Mouse (Mus musculus) heart, adult 18-20 months (tissue): ENCODE results near the gene Gm28048. TPM values are rescaled to one million over a fixed set of nuclear protein-coding genes. Genes with fewer than 3 reads are reported as not detected.
A peak's percentile ranks its signal among the peaks of the same experiment; 100 is the strongest.

Experiments
- DNase-seq, 2 experiments: peaks; one replicate each; pipeline ENCODE4 v3.0.0; 2021 to 2022; ENCODE audit warnings: mixed read lengths in 1 of 2
- total RNA-seq, 2 experiments: library from RNA; stranded (reverse); gene quantifications; 2 replicates each; pipeline ENCODE4 v1.2.3; 2021

Gm28048 gene
- total RNA-seq, 2 experiments from 2014 or later, result 4.7 to 5.3 TPM

DNA sequence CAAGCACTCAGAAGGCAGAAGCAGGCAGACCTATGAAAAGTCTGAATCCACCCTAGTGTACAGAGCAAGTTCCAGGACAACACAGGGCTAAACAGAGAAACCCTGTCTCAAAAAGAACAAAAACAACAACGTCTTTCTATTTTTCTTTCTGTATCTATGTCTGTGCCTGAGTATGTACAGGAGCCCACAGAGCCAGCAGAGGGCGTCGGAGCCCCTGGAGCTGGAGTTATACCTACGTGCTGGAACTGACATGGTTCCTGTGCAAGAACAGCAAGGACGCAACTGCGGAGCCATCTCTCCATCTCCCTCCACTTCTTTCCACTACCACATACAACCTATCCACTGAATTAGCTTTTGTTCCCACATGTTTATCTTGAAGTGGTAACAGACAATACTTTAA lies 31.8 kb downstream of the Gm28048 start:
- DNase-seq, result no peak

GRCm38 (mm10) chr11:22949101-22949500 lies 32.8 kb downstream of the Gm28048 start:
- no peak for DNase-seq

DNA sequence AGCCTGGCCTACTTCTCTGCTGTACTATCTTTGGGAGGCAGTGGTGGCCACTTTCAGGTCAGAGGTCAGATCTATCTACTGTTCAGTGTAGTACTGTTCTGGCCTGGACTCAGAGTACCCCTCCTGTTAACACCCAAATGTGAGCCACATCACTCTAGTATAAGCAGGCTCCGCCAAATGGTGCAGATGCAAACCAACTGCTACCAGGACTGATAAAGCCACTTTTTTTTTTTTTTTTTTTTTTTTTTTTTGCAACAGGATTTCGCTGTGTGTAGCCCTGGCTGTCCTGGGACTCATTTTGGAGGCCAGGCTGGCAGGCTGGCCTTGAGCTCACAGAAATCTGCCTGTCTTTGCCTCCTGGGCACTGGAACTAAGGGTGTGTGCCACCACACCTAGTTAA lies 42.9 kb downstream of the Gm28048 start:
- no peak for DNase-seq

- DNase-seq, result no peak
Observed at GRCm38 (mm10) chr11:22937716-22938316, 44.1 kb downstream of the Gm28048 start.

DNA sequence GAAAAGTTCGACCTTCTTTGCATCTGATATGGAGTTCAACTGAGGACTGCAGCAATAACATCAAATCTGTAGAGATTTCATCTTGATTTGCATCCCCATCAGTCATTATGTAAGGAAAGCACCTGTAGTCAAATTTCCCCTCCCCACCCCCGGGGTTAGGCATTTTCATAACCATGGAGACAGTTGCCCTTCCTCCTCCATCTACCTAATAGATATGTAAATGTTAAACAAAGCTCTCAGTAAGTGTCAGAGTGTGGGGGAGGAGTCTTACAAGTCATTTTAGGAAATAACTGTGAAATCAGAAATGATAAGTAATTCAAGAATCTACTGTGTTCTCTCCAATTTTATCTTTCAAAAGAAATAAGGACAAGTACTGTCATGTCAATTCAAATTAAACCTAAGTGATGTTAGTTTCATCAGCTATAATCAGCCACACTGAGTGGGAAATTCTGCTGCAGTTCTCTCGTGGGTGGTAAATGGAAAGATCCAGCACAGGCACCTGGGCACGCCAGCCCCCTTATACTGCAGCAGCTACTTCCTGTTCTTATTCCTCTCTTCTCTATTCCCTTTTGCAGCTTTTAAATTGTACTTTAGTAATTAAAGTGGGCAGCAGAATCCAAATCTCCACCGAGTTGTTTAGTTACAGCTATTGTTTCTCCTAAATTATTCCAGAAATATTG lies 45.3 kb downstream of the Gm28048 start:
- no peak for DNase-seq

DNA sequence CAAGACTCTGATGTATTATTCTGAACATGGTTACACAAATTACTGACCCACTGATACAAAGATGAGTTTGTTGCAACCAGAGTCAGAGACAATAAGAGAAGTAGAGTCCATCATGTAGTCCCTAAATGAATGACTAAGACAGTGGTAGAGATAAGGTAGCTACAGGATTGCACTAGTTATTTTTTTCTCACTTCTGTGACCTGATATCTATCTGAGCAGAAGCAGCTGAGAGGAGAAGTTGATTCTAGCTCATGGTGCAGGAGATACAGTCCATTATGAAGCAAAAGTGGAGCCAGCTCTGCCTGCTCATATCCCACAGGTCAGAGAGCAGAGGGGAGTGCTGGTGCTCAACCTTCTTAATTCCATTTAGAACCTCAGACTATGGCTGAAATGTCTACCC lies 49.7 kb downstream of the Gm28048 start:
- no peak for DNase-seq

- no peak for DNase-seq
Observed at GRCm38 (mm10) chr11:22931320-22931905, 50.5 kb downstream of the Gm28048 start.

DNA sequence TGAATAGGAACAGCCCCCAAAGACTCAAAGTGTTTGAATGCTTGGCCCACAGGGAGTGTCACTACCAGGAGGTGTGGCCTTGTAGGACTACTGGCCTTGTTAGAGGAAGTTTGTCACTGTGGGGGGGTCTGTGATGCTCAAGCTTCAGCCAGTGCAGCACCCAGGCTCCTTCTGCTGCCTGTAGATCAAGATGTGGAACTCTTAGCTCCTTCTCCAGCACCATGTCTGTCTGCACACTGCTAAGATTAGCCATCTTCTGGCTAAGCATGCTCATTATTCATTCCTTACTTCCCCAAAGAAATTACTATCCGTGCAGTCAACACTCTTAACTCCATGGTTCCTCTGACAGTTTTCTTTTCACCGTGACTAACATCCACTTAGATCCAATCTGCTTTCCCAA lies 51.8 kb downstream of the Gm28048 start:
- DNase-seq, result no peak

GRCm38 (mm10) chr11:22928586-22929169 lies 53.2 kb downstream of the Gm28048 start:
- peak in 1 of 2 experiments; percentile 16 for DNase-seq

- no peak for DNase-seq
Observed at GRCm38 (mm10) chr11:22923606-22924005, 58.3 kb downstream of the Gm28048 start.

DNA sequence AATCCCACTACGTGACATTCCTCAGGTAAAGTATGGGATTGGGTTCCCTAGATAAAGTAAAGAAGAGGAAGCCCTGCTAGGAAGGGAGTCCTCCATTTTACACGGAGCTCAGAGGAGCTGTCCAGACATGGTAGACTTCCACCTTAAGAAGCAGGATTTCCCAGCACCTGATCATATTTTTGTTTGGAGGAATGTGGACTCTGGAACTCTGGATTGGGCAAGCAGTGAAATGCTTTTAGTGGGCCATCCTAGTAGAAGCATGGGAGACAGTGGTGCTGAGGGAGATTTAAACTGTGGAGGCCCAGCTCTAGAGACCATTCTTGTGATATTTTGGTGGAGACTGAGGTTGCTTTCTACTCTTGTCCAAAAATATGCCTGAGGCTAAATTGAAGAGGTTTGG lies 59.3 kb downstream of the Gm28048 start:
- no peak for DNase-seq

GRCm38 (mm10) chr11:22919336-22919735 lies 62.6 kb downstream of the Gm28048 start:
- no peak for DNase-seq

DNA sequence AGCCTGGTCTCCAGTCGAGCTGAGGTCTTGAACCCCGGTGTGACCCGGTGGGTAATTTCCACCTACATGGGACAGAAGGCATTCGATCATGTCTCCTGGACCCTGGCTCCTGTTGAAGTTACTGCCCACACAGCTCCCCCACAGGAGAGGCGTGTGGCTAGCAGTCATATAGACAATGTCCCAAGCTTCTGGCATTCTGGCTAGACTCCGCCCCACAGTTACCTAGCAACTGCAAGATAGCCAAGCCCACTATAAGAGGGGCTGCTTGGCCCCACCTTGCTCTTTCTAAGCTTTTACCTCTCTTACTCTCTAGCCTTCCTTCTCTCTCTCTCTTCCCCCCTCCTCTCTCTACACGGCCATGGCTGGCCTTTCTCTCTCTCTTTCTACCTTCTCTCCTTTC lies 64.1 kb downstream of the Gm28048 start:
- no peak for DNase-seq

- no peak for DNase-seq
Observed at GRCm38 (mm10) chr11:22913744-22914143, 68.1 kb downstream of the Gm28048 start.

- DNase-seq, result peak; percentile 27 to 36
Observed at GRCm38 (mm10) chr11:22911831-22912230, 70.1 kb downstream of the Gm28048 start.

- DNase-seq, result no peak
Observed at GRCm38 (mm10) chr11:22906453-22906865, 75.4 kb downstream of the Gm28048 start.

DNA sequence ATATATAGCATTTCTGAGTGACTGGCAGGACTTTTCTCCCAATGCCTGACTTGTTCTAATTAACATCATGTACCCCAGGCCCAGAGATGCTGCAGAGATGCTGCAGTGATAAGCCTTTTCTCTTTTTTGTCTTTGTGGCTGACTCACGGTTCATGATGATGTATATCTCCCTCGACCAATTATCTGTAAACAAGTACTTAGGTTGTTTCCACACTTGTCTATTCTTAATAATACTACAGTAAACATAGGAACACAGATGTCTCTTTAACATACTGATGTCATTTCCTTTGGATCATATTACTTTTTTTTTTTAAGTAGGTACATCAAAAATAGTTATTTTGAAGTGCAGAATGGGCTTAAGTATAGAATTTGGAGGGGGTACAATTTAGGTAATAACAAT lies 79.0 kb downstream of the Gm28048 start:
- no peak for DNase-seq

DNA sequence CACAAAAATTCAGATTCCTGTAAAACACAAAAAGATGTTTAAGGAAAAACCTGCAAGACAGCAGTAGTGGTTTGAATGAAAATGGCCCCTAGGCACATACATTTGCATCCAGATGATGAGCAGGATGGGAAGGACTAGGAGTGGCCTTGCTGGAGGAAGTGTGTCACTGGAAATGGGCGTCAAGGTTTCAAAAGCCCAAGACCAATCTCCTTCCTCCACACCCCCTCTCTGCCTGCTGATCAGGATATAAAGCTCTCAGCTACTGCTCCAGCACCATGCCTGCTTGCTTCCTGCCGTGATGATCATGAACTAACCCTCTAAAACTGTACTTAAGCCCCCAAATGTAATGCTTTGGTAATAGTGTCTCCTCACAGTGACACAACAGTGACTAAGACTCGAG lies 81.8 kb downstream of the Gm28048 start:
- no peak for DNase-seq

DNA sequence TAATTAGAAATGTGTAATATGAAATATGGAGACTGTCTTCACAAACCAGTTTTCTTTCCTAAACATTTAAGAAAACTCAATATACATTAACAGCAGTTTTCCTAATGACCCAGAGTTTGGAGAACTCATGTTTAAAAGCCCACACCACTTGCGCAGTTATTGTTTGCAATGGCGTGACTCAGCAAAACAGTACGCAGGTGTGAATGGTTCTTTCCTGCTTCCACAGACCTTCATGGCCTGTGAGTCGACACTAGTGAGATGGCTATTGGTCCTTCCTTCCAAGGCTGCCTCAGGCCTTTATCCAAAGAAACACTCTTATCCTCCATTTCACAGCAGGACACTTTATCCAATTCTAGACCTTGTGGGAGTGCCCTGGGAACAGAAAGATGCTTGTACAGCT lies 84.2 kb downstream of the Gm28048 start:
- DNase-seq, result no peak

DNA sequence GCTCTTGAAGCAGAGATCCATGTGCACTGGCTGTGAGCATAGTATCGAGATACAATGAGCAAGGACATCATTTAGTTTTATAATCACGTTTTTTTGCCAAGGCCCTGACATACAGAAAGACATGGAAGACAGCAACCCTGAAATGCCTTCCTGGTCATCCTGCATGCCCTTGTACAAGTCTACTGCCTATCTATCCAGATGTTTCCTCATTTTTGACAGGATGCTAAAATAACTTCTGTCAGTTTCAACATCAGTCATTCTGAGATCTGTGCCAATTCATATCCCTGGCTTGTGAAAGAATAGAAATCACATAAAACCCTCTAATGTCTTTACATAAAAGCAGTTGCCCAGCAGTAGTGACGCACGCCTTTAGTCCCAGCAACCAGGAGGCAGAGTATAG lies 84.8 kb downstream of the Gm28048 start:
- DNase-seq, result no peak

- DNase-seq, result no peak
Observed at GRCm38 (mm10) chr11:22893075-22893474, 88.8 kb downstream of the Gm28048 start.

DNA sequence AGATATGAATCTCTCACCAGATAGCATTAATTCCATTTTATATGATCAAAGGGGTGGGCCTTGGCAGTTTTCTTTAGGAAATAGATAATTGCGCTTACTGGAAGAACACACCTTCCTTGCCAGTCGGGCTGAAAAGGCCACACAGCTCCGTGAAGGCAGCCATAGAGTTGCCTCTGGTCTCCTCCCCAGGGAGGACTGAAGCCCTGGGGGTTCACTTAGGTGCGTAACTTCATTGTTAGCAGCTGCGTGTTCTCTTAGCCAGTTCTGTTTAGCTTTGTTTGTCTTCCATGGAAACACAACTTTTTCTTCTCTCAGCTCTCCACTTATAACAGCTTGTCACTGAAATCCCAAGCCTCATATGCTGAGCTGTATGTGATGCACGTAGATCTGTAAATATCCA lies 89.4 kb downstream of the Gm28048 start:
- DNase-seq, result no peak

- peak in 1 of 2 experiments; percentile 38 for DNase-seq
Observed at GRCm38 (mm10) chr11:22891876-22892275, 90.0 kb downstream of the Gm28048 start.
